Mouse (Mus musculus) spleen, postnatal 36 days (tissue): Measurements from ENCODE around the gene Cbll1.
"Not testable (repeated sequence)": the region's sequence is repeated elsewhere in the genome, so short reads cannot be mapped to it uniquely, and the experiment has no call there.

Source experiments
- DNase-seq, 2 experiments: peaks; one replicate each; pipeline ENCODE4 v3.0.0; 2022; ENCODE audit warnings: low spot score in 2 of 2, mixed read lengths in 1 of 2

Cbll1 gene

DNA sequence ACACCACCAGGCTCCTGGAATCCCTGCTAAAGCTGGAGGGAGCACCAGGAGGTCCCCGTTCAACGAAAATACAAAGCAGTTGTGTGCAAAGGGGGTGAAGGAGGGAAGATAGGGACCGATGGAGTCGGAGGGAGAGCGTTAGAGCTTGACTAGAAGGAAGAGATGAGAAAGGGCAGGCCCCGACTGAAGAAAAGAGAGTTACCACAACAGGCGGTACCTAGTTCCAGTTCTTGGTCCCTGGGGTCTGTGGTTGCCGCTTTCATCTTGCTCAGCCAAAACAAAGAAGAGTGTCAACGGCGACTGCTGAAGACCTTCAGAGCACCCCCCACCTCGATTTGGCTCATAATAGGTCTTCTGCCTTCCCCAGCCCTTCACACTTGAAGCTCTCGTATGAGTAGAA lies 780 bp upstream of the Cbll1 start:
- DNase-seq, result peak; percentile 57 to 63

DNA sequence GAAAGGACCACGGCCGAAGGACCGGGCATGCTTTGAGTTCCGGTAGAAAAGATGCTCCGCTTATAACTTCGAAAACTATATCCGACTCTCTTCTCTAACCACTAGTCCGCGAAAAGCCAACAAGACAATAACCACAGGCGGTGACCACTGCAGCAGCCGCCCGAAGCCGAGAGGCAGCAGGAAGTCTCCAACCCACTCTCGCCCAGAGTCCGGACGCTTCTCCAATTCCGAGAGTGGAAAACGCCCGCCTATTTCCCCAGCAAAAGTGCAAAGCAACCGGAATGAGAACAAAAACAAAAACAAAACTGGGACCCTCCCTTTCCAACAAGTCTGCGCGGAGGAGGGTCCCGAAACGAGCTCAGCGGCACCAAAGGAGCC lies 491 bp downstream of the Cbll1 start:
- peak in 1 of 2 experiments; percentile 3 for DNase-seq

GRCm38 (mm10) chr12:31486431-31486830 lies 13.0 kb downstream of the Cbll1 start:
- DNase-seq, result no peak

- DNase-seq, result not testable (repeated sequence)
Observed at GRCm38 (mm10) chr12:31478182-31478581, 21.2 kb downstream of the Cbll1 start.

GRCm38 (mm10) chr12:31462615-31463014 lies 36.8 kb downstream of the Cbll1 start:
- no peak for DNase-seq

DNA sequence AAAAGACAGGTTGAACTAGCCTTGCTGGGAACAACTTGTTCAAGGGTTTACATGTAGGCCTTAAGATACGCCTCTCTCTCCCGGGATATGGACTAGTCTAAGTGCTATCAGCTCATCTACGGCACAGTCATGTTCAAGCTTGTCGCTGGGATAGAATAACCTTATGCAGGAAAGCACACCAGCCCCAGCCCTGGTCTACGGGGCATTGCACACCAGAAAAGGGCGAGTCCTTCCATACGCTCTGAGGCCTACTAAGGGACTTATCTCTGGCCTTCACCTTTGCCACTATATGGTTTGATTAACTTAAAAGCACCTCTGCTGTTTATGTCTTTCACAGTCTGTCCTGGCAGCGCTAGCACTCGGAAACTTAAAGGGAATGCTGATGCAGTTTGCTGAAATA lies 38.0 kb downstream of the Cbll1 start:
- DNase-seq, result no peak

DNA sequence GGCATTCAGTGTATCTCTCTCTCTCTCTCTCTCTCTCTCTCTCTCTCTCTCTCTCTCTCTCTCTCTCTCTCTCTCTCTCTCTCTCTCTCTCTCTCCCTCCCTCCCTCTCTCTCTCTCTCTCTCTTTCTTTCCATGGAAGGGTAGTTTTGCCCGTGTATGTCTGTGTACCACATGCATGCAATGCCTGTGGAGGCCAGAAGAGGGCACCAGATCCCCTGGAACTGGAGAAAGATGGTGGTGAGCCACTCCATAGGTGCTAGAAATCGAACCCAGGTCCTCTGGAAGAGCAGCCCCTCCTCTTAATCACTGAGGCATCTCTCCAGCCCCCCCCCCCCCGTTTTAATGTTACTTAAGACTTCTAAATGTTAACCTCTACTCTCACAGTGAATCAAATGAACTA lies 39.1 kb downstream of the Cbll1 start:
- DNase-seq, result peak in 1 of 2 experiments; percentile 3

- DNase-seq, result no peak
Observed at GRCm38 (mm10) chr12:31458474-31458873, 40.9 kb downstream of the Cbll1 start.

DNA sequence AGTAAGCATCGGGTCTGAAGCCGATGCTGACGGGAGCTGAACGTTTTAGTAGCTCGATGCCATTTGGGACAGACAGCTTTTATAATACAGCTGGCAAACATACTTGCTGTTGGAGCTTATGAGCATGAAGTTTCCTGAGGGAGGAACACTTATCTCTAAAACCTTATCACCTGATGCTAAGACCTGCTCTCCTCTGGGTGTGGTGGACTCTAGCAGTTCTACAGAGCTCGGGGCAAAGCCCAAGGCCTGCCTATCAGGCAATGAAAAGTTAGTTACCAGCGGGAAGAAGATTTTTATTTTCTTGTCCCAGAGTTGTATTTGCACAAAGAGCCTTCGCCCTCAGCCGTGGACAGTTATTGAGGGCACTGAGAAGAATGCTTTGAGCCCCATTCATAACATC lies 43.1 kb downstream of the Cbll1 start:
- DNase-seq, result no peak

GRCm38 (mm10) chr12:31449341-31449740 lies 50.1 kb downstream of the Cbll1 start:
- no peak for DNase-seq

DNA sequence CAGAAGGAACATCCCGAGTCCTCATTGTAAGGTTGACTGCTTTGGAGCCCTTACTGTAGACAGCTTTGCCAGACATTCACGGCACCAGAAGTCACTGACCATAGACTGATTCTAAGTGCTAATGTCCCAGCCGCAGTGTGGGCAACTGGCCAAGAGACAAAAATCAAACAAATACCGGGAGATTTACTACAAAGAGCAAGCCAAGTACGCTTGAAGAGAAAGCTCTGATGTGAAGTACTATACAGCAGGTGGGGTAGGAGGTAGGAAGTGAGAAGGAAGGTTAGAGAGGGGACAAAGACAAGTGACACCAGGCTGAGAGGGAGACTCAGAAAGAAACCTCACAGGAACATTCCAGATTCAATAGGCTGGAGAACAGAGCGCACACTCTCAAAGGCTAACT lies 54.6 kb downstream of the Cbll1 start:
- no peak for DNase-seq

DNA sequence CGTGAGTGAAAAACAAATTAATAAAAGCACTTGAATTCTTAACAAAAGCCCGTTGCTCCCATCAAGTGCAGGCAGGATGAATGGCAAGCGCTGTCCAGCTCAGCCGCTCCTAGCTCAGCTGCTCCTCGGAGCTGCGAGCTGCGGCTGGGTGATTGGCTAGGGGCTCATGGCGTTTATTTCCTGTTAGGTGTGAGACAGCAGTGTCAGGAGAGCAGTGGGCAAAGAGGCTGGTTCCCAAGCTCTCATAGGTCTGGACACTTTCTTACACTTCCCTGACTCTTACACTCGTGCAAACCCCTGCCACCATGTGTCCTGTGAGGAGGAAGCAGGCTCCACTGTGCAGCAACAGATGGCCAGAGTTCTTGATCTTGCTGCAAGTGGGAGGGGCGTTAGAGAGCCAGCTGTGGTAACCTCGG lies 55.3 kb downstream of the Cbll1 start:
- no peak for DNase-seq

DNA sequence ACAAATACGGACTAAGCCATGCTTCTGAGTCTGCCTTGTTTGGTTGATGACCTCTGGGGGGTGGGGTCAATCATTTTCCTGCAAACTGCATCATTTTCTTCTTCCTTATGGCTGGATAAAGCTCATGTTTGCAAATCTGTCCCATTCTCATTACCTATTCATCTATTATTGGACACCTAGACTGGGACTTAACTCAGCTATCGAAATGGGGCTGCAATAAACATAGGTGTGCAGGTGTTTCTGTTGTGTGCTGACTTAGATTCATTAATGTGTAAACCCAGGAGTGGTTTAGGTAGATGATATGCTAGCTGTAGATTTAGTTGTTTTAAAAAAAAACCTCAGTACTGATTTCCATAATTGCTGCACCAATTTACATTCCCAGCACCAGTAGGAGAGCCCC lies 59.8 kb downstream of the Cbll1 start:
- DNase-seq, result no peak

DNA sequence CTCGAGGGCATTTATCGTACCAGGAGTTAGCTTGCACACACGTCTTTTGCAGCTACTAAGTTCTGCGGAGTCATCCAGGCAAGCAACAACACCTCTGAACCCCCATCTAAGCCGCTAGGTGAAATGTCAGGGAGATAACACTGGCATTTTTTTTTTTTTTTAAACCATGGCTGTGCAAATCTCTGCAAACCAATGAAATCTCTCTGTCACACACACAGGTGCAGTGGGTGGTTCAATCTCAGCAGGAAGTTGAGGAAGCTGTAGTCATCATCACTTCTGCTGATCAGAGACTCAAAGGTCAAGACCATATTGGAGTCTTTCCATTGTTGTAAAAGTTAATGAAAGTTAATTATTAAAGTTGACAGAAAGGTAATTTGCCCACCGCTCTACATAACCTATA lies 61.6 kb downstream of the Cbll1 start:
- DNase-seq, result no peak
